Mouse (Mus musculus) hindbrain, embryonic 11.5 days (tissue): ENCODE measurements around the gene Zfp108. TPM values are rescaled to one million over a fixed set of nuclear protein-coding genes. Genes with fewer than 3 reads are reported as not detected.

Source experiments
- ATAC-seq: fragments of 200-750 bp; cut with Nextera tagmentation; 2 replicates; pipeline ENCODE4 v1.8.0; 2017; ENCODE audit warnings: mild to moderate bottlenecking, moderate TSS enrichment, moderate library complexity; ENCODE audit not compliant: low FRiP score
- DNase-seq: peaks from one replicate; pipeline ENCODE4 v3.0.0-alpha.2; 2015; ENCODE audit warnings: low spot score
- H3K27ac ChIP-seq: fragments of 300-500 bp; sonication (generic); 2 replicates; pipeline ENCODE4 v1.5.1; 2014; ENCODE audit warnings: mild to moderate bottlenecking, low read depth, low read length
- H3K27me3 ChIP-seq: fragments of 300-500 bp; sonication (generic); 2 replicates; pipeline ENCODE4 v1.6.1; 2014; ENCODE audit warnings: mild to moderate bottlenecking, low read length, moderate library complexity, mixed read lengths; ENCODE audit not compliant: control insufficient read depth, insufficient read depth
- H3K36me3 ChIP-seq: fragments of 300-500 bp; sonication (generic); 2 replicates; pipeline ENCODE4 v1.6.1; 2014; ENCODE audit warnings: mild to moderate bottlenecking, low read length, moderate library complexity, mixed read lengths; ENCODE audit not compliant: control insufficient read depth, insufficient read depth
- H3K4me1 ChIP-seq: fragments of 300-500 bp; sonication (generic); replicated peaks from 2 replicates; pipeline ENCODE4 v1.6.1; 2014; ENCODE audit warnings: low read length, mixed read lengths; ENCODE audit not compliant: control insufficient read depth, insufficient read depth
- H3K4me2 ChIP-seq: fragments of 300-500 bp; sonication (generic); replicated peaks from 2 replicates; pipeline ENCODE4 v1.6.1; 2014; ENCODE audit warnings: mild to moderate bottlenecking, low read depth, low read length
- H3K4me3 ChIP-seq: fragments of 300-500 bp; sonication (generic); 2 replicates; pipeline ENCODE4 v1.5.1; 2014; ENCODE audit warnings: low read depth, low read length
- H3K9ac ChIP-seq: fragments of 300-500 bp; sonication (generic); 2 replicates; pipeline ENCODE4 v1.6.1; 2014; ENCODE audit warnings: low read depth, low read length
- H3K9me3 ChIP-seq: fragments of 300-500 bp; sonication (generic); 2 replicates; pipeline ENCODE4 v1.6.1; 2016; ENCODE audit warnings: low read length; ENCODE audit not compliant: control insufficient read depth
- WGBS: fragments of 180-500 bp; shearing (Covaris S2); extraction: QIAGEN DNeasy Blood & Tissue Kit; methylation state at CpG from one replicate; pipeline ENCODE4 v1.1.7; 2014; 5-methylcytosine and 5-hydroxymethylcytosine counted together
- polyA plus RNA-seq: library from polyadenylated mRNA; unstranded; fragments of >200 nt; fragmentation: Nextera tagmentation; extraction: Ambion mirVana; gene quantifications from 2 replicates; pipeline ENCODE4 v1.2.1, GENCODE M21; 2014

Zfp108 gene
- polyA plus RNA-seq, 1 experiment from 2014 or later, result 3.0 TPM

- Histone ChIP-seq H3K4me2 (no peak overlapping the region), H3K9me3 (no peaks in the 10 kb centered on the region), H3K27me3 (no peaks in the 10 kb centered on the region), H3K9ac (no peak overlapping the region), H3K4me3 (no peak overlapping the region), H3K4me1 (no peaks in the 10 kb centered on the region), H3K27ac (no peak overlapping the region), H3K36me3 (no peaks in the 10 kb centered on the region)
- DNase-seq (no peak), ATAC-seq (no peak)
- 90% methylated on average over 13 of the region's 13 CpGs for WGBS
Observed at GRCm38 (mm10) chr7:24259306-24259999, 4.9 kb downstream of the Zfp108 start.

- no peaks in the 10 kb centered on the region for H3K27me3 ChIP-seq
- no peaks in the 10 kb centered on the region for H3K4me1 ChIP-seq
- H3K9ac ChIP-seq, result no peak overlapping the region
- 90% methylated on average over 4 of the region's 4 CpGs for WGBS
- no peak overlapping the region for H3K4me2 ChIP-seq
- no peak overlapping the region for H3K4me3 ChIP-seq
- no peaks in the 10 kb centered on the region for H3K36me3 ChIP-seq
- ATAC-seq (no peak), DNase-seq (no peak)
- H3K9me3 ChIP-seq, result no peaks in the 10 kb centered on the region
- no peak overlapping the region for H3K27ac ChIP-seq
Observed at GRCm38 (mm10) chr7:24260000-24260312, 5.4 kb downstream of the Zfp108 start.

DNA sequence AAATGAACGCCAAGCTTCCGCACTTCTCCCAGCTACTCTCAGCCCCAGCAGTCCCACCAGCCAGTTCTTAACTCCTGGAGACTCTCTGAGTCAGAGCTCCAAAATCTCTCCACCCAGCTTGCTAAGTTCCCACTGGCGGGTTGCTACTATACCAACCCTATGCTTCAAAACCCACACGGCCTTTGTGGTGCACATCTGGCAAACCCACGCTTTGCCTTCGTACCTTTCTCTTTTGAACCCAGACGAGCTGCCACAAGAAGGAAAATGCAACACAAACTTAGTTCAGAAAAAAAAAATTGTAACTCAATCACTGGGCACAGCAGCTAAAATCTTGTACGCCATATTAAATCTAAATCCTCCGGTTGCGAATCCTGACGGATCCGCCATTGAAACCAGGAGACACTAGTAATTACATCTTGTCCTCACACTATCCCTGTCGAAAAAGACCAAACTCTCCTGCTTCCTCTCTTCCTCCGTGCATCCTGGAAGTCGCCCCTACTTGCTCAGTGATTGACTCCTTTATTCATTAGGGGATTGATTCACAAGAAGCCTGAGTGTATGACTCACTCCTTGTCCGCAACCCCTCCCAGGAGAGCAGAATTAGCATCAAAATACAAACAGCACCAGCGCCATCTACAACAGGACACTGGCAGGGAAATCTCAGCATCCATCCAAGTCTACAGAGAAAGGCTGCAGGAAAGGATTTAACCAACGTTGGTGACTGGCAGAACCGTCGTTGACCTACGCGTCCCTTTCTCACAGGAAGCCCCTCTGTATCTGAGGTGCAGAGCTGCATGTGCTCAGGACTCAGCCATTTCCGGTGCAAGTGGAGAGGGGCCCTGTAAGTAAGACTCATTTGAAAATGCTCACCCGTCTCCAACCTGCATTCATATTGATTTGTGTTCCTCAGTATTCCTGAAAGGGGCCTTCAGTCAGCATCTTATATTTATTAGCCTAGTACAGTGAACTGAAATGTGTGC, 13.9 kb downstream of the Zfp108 start:
- Histone ChIP-seq H3K9ac (no peak overlapping the region), H3K4me1 (no peaks in the 10 kb centered on the region), H3K4me2 (no peak overlapping the region), H3K9me3 (no peaks in the 10 kb centered on the region), H3K27me3 (no peaks in the 10 kb centered on the region), H3K36me3 (no peaks in the 10 kb centered on the region), H3K4me3 (no peak overlapping the region), H3K27ac (no peak overlapping the region)
- WGBS, result 71% methylated on average over 24 of the region's 24 CpGs
- ATAC-seq (no peak), DNase-seq (peak; percentile 10)

DNA sequence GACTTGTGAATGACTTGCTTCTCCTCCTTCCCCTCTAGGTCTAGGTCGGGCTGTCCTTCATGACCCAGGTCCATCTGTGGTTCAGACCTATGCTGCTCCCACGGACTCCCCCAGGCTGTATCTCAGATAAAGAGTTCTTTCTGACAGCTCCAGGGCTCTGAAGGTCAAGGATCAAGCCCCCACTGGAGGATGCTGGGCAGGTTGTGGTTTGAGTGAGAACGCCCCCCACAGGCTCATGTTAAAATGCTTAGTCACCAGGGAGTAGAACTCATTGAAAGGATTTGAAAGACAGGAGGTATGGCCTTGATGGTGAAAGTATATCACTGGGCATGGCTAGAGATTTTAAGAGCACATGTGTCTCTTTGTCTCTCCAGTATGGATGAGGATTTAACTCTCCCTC, 14.7 kb downstream of the Zfp108 start:
- no peak overlapping the region for H3K4me2 ChIP-seq
- H3K27ac ChIP-seq, result no peak overlapping the region
- ATAC-seq (no peak), DNase-seq (no peak)
- no peaks in the 10 kb centered on the region for H3K9me3 ChIP-seq
- H3K9ac ChIP-seq, result no peak overlapping the region
- WGBS, result 80% methylated on average over 3 of the region's 3 CpGs
- no peaks in the 10 kb centered on the region for H3K36me3 ChIP-seq
- no peak overlapping the region for H3K4me3 ChIP-seq
- no peaks in the 10 kb centered on the region for H3K27me3 ChIP-seq
- H3K4me1 ChIP-seq, result no peaks in the 10 kb centered on the region

DNA sequence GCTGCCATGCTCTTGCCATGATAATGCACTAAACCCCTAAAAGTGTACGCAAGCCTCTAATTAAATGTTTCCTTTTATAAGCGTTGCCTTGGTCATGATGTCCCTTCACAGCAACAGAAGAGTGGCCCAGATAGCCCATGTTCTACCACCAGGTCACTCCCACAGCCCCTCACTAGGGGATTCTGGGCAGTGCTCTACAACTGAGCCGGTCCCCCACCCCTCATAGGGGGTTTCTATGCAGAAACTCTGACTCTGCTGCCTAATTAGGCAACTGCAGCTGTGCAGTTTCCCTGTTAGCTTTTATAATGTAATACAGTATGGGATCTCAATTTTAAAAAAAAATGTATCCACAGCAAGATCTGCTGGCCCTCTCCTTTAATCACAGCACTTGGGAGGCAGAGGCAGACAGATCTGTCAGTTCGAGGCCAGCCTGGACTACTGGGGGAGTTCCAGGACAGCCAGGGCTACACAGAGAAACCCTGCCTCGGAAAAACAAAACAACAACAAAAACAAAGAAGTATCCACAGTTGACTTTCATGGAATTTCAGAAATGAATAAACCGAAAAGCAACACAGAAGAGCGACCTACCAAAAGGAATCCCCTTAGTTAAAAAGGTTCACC, 15.2 kb downstream of the Zfp108 start:
- Histone ChIP-seq H3K4me3 (peak overlapping the region; percentile 50), H3K9ac (peak overlapping the region; percentile 3; the same call in 1 of the 2 replicates), H3K9me3 (no peaks in the 10 kb centered on the region), H3K27me3 (no peaks in the 10 kb centered on the region), H3K4me1 (no peaks in the 10 kb centered on the region), H3K36me3 (peaks cover 3% of the 10 kb centered on the region; the same call in 1 of the 2 replicates), H3K4me2 (peak overlapping the region; percentile 77), H3K27ac (no peak overlapping the region)
- DNase-seq (no peak), ATAC-seq (peak; percentile 66)
- WGBS, result 37% methylated on average over 7 of the region's 7 CpGs

GRCm38 (mm10) chr7:24270288-24270672, 15.7 kb downstream of the Zfp108 start, which contains the start of gene Zfp93:
TSS of gene Zfp93 (plus strand) at chr7:24270420.
- no peaks in the 10 kb centered on the region for H3K9me3 ChIP-seq
- ATAC-seq (peak; percentile 94), DNase-seq (peak; percentile 90)
- H3K4me1 ChIP-seq, result no peaks in the 10 kb centered on the region
- peaks cover 5% of the 10 kb centered on the region; the same call in 1 of the 2 replicates for H3K36me3 ChIP-seq
- peak within 1 kb of the TSS; percentile 50 for H3K4me3 ChIP-seq
- peak within 1 kb of the TSS; percentile 77 for H3K4me2 ChIP-seq
- H3K27ac ChIP-seq, result 0 out of 2 replicates have a peak within 1 kb of the TSS, but pooled peaks have one; percentile 48
- WGBS, result under 1% methylated on average over 12 of the region's 12 CpGs
- peak within 1 kb of the TSS; percentile 71 for H3K9ac ChIP-seq
- no peaks in the 10 kb centered on the region for H3K27me3 ChIP-seq

- H3K27ac ChIP-seq, result no peak overlapping the region
- peaks cover 5% of the 10 kb centered on the region; the same call in 1 of the 2 replicates for H3K36me3 ChIP-seq
- H3K4me2 ChIP-seq, result no peak overlapping the region
- DNase-seq (no peak), ATAC-seq (no peak)
- no peak overlapping the region for H3K4me3 ChIP-seq
- H3K9me3 ChIP-seq, result no peaks in the 10 kb centered on the region
- H3K4me1 ChIP-seq, result no peaks in the 10 kb centered on the region
- 98% methylated on average over 5 of the region's 6 CpGs for WGBS
- H3K27me3 ChIP-seq, result no peaks in the 10 kb centered on the region
- no peak overlapping the region for H3K9ac ChIP-seq
Observed at GRCm38 (mm10) chr7:24271191-24271590, 16.6 kb downstream of the Zfp108 start.

GRCm38 (mm10) chr7:24274456-24274855, 19.9 kb downstream of the Zfp108 start:
- no peak for DNase-seq
- 83% methylated on average over 4 of the region's 4 CpGs for WGBS

More at GRCm38 (mm10) chr7:24274456-24274855, 19.9 kb downstream of the Zfp108 start:
- H3K4me3 ChIP-seq, result no peak overlapping the region
- peaks cover 5% of the 10 kb centered on the region; the same call in 1 of the 2 replicates for H3K36me3 ChIP-seq
- no peak overlapping the region for H3K27ac ChIP-seq
- no peak for ATAC-seq
- H3K27me3 ChIP-seq, result no peaks in the 10 kb centered on the region
- no peaks in the 10 kb centered on the region for H3K4me1 ChIP-seq
- no peaks in the 10 kb centered on the region for H3K9me3 ChIP-seq
- no peak overlapping the region for H3K9ac ChIP-seq
- H3K4me2 ChIP-seq, result no peak overlapping the region
